Mouse (Mus musculus) heart, adult 9 months (tissue): ENCODE data around the gene Ttc34.
A peak's percentile ranks its signal among the peaks of the same experiment; 100 is the strongest.

Source experiments
- DNase-seq, 2 experiments: peaks; one replicate each; pipeline ENCODE4 v3.0.0; 2022; ENCODE audit warnings: low spot score in 2 of 2

The Ttc34 gene

GRCm38 (mm10) chr4:154857366-154858240, 20.3 kb downstream of the Ttc34 start:
- DNase-seq = no peak

- DNase-seq = no peak
These were observed 21.3 kb downstream of the Ttc34 start for GRCm38 (mm10) chr4:154858601-154859000.

GRCm38 (mm10) chr4:154861967-154862366, 24.7 kb downstream of the Ttc34 start:
- no peak for DNase-seq

- DNase-seq = no peak
These were observed 26.2 kb downstream of the Ttc34 start for GRCm38 (mm10) chr4:154863436-154863935.

GRCm38 (mm10) chr4:154864271-154864771, 27.1 kb downstream of the Ttc34 start:
- DNase-seq = peak; percentile 87 to 88

GRCm38 (mm10) chr4:154864961-154865760, 27.9 kb downstream of the Ttc34 start:
- no peak for DNase-seq

GRCm38 (mm10) chr4:154866391-154866790, 29.1 kb downstream of the Ttc34 start:
- no peak for DNase-seq

GRCm38 (mm10) chr4:154867257-154867656, 30.0 kb downstream of the Ttc34 start:
- DNase-seq = no peak

GRCm38 (mm10) chr4:154869440-154869839, 32.2 kb downstream of the Ttc34 start, which contains the start of gene Mmel1:
Gene Mmel1, plus strand, starts transcription at chr4:154869585.
- DNase-seq = no peak

GRCm38 (mm10) chr4:154870721-154871120, 33.5 kb downstream of the Ttc34 start:
- no peak for DNase-seq

GRCm38 (mm10) chr4:154871757-154872251, 34.5 kb downstream of the Ttc34 start:
- DNase-seq = no peak

GRCm38 (mm10) chr4:154873186-154873585, 35.9 kb downstream of the Ttc34 start:
- no peak for DNase-seq

GRCm38 (mm10) chr4:154877864-154878548, 40.7 kb downstream of the Ttc34 start:
- peak; percentile 81 to 90 for DNase-seq

GRCm38 (mm10) chr4:154880730-154881129, 43.5 kb downstream of the Ttc34 start:
- DNase-seq = peak; percentile 61 to 70

- DNase-seq = no peak
These were observed 44.9 kb downstream of the Ttc34 start for GRCm38 (mm10) chr4:154882014-154882659.

- no peak for DNase-seq
These were observed 48.2 kb downstream of the Ttc34 start for GRCm38 (mm10) chr4:154885416-154885815.

GRCm38 (mm10) chr4:154886876-154887592, 49.8 kb downstream of the Ttc34 start:
- no peak for DNase-seq

- no peak for DNase-seq
These were observed 50.5 kb downstream of the Ttc34 start for GRCm38 (mm10) chr4:154887593-154888250.

GRCm38 (mm10) chr4:154890887-154891286, 53.6 kb downstream of the Ttc34 start:
- DNase-seq = no peak

- DNase-seq = no peak
These were observed 58.3 kb downstream of the Ttc34 start for GRCm38 (mm10) chr4:154895549-154895948.
